Mouse (Mus musculus) hindbrain, postnatal 0 days (tissue): ENCODE data around the gene Grik2. TPM values are rescaled to one million over a fixed set of nuclear protein-coding genes. Genes with fewer than 3 reads are reported as not detected.
"Not testable (repeated sequence)": the region's sequence is repeated elsewhere in the genome, so short reads cannot be mapped to it uniquely, and the experiment has no call there.

Experiments
- ATAC-seq: fragments of 200-750 bp; cut with Nextera tagmentation; 2 replicates; pipeline ENCODE4 v1.8.0; 2017; ENCODE audit warnings: mild to moderate bottlenecking, moderate TSS enrichment, moderate library complexity
- DNase-seq: peaks from one replicate; pipeline ENCODE4 v3.0.0-alpha.2; 2015; ENCODE audit warnings: low spot score
- H3K27ac ChIP-seq: fragments of 300-500 bp; sonication (generic); 2 replicates; pipeline ENCODE4 v1.5.1; 2014; ENCODE audit warnings: mild to moderate bottlenecking
- H3K27me3 ChIP-seq: fragments of 300-500 bp; sonication (generic); 2 replicates; pipeline ENCODE4 v1.6.1; 2014; ENCODE audit warnings: low read length, mixed read lengths; ENCODE audit not compliant: insufficient read depth
- H3K36me3 ChIP-seq: fragments of 300-500 bp; sonication (generic); 2 replicates; pipeline ENCODE4 v1.6.1; 2014; ENCODE audit warnings: low read length, mixed read lengths; ENCODE audit not compliant: insufficient read depth
- H3K4me1 ChIP-seq: fragments of 300-500 bp; sonication (generic); 2 replicates; pipeline ENCODE4 v1.6.1; 2014; ENCODE audit warnings: antibody characterized with exemption, low read length, mixed read lengths; ENCODE audit not compliant: insufficient read depth
- H3K4me2 ChIP-seq: fragments of 300-500 bp; sonication (generic); 2 replicates; pipeline ENCODE4 v1.6.1; 2014; ENCODE audit warnings: low read depth, mild to moderate bottlenecking, low read length, moderate library complexity, mixed read lengths
- H3K4me3 ChIP-seq: fragments of 300-500 bp; sonication (generic); 2 replicates; pipeline ENCODE4 v1.5.1; 2014; ENCODE audit warnings: low read length
- H3K9ac ChIP-seq: fragments of 300-500 bp; sonication (generic); replicated peaks from 2 replicates; pipeline ENCODE4 v1.6.1; 2014; ENCODE audit warnings: mild to moderate bottlenecking, low read length, moderate library complexity, mixed read lengths
- H3K9me3 ChIP-seq: fragments of 300-500 bp; sonication (generic); 2 replicates; pipeline ENCODE4 v1.6.1; 2016; ENCODE audit warnings: low read length, mixed read lengths
- CTCF ChIP-seq: IDR thresholded peaks from 2 replicates; pipeline ENCODE4 v1.5.1; 2016; ENCODE audit warnings: antibody characterized with exemption, control low read depth, low read depth
- WGBS: fragments of 180-500 bp; shearing (Covaris S2); extraction: QIAGEN DNeasy Blood & Tissue Kit; methylation state at CpG from one replicate; pipeline ENCODE4 v1.1.7; 2014; 5-methylcytosine and 5-hydroxymethylcytosine counted together
- polyA plus RNA-seq: library from polyadenylated mRNA; unstranded; fragments of >200 nt; fragmentation: Nextera tagmentation; extraction: Ambion mirVana; gene quantifications from 2 replicates; pipeline ENCODE4 v1.2.1, GENCODE M21; 2015
- total RNA-seq: library from RNA; depleted of rRNA; stranded (reverse); fragments of >200 nt; gene quantifications from 2 replicates; pipeline ENCODE4 v1.2.3, GENCODE M21; 2014

Grik2 gene
- total and polyA plus RNA-seq, 2 experiments from 2014 or later: 24.9 to 120 TPM

- no peak overlapping the region for H3K27ac ChIP-seq
- no peaks in the 10 kb centered on the region for H3K36me3 ChIP-seq
- no peaks in the 10 kb centered on the region for H3K9me3 ChIP-seq
- DNase-seq: no peak
- ATAC-seq: no peak
- H3K27me3 ChIP-seq: no peaks in the 10 kb centered on the region
- WGBS: 85% methylated on average over 2 of the region's 2 CpGs
- no peak overlapping the region for H3K4me3 ChIP-seq
- TF ChIP-seq CTCF: no peak
- no peak overlapping the region for H3K9ac ChIP-seq
- no peak overlapping the region for H3K4me2 ChIP-seq
- H3K4me1 ChIP-seq: no peaks in the 10 kb centered on the region
Observed at GRCm38 (mm10) chr10:49432825-49433224, 355.7 kb downstream of the Grik2 start.

DNA sequence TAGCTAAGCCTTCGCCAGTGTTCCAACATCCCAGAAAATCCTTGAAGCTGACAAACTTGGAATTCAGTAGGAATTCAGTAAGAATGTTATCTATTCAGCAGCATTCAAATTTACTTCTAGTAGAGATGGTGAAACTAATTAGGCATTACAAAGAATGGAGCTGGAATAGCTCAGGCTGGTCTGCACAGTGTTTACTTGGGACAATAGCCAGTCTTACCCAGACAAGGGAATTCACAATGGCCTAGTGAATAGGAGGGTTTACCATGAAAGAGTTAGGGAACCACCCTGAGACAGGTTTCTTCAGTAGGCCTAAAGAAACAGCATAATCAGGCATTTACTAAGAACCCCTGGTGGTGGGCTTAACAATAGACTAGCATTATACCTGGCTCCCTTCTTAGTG lies 371.4 kb downstream of the Grik2 start:
- 76% methylated on average over 1 of the region's 1 CpGs for WGBS
- not testable (repeated sequence) for H3K4me2 ChIP-seq, H3K27me3 ChIP-seq, ATAC-seq, H3K4me1 ChIP-seq, H3K4me3 ChIP-seq, H3K9ac ChIP-seq, H3K36me3 ChIP-seq, DNase-seq, H3K9me3 ChIP-seq, H3K27ac ChIP-seq

DNA sequence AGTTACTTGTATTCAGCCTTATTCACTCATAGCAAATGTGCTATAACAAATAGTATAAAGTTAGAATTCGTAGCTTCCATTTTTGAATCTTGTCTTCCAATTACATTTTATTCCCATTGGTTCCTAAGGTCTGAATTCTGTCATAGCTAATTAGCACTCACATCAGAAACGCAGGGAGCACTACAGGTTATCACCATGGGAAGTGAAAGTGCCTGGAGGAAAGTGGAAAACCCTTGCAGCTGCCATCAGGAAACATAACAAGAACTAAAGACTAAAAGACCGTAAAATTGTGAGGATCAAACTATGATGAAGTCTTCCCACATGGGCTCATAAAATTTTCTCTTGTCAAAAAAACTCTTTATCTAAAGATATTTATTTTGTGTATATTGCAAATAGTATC lies 405.6 kb downstream of the Grik2 start:
- Histone ChIP-seq H3K27ac (no peak overlapping the region), H3K4me2 (no peak overlapping the region), H3K27me3 (no peaks in the 10 kb centered on the region), H3K36me3 (no peaks in the 10 kb centered on the region), H3K4me1 (no peaks in the 10 kb centered on the region), H3K9ac (no peak overlapping the region), H3K4me3 (no peak overlapping the region), H3K9me3 (no peaks in the 10 kb centered on the region)
- 47% methylated on average over 3 of the region's 3 CpGs for WGBS
- ATAC-seq: no peak
- peak; percentile 43 for DNase-seq
- TF ChIP-seq CTCF: no peak

DNA sequence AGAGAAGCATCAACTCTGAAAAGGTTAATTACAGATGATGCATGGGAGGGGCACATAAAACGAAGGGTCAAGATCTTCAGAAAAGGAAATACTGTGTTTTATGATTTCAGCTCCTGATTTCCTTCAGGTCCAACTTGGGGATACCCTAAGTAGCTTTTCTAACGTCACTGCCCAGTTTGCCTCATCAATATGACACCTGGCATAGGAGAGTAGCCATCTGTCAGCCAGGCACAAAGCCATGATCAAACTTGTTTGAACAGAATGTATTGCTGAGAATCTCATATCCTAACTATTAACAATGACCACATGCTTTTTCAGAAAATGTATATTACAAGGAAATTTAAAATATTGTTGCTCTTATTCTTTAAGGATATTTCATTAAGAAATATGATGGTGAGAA lies 406.7 kb downstream of the Grik2 start:
- DNase-seq: peak; percentile 61
- Histone ChIP-seq H3K9me3 (no peaks in the 10 kb centered on the region), H3K27ac (no peak overlapping the region), H3K4me3 (no peak overlapping the region), H3K36me3 (no peaks in the 10 kb centered on the region), H3K27me3 (no peaks in the 10 kb centered on the region), H3K9ac (no peak overlapping the region), H3K4me2 (no peak overlapping the region), H3K4me1 (no peaks in the 10 kb centered on the region)
- TF ChIP-seq CTCF: no peak
- 43% methylated on average over 2 of the region's 2 CpGs for WGBS
- ATAC-seq: peak; percentile 53; the same call in 1 of the 2 replicates

DNA sequence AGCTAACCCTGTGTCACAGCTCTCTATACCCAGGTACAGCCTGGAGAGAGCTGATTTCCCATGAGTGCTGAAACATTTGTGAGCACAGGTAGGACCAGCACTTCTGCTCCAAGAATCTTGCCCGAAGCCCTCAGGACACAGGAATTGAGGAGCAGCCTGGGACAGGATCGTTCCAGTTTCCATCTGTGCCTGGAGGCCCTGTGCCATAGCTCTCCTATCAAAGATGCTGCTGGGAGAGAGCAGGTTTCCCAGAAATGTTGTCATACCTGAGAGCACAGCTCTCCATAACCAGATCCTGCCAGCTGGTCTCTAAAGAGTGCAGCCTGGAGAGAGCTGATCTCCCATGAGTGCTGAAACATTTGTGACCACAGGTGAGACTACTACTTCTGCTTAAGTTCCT lies 420.0 kb downstream of the Grik2 start:
- no peaks in the 10 kb centered on the region for H3K27me3 ChIP-seq
- no peak overlapping the region for H3K4me2 ChIP-seq
- no peak for TF ChIP-seq CTCF
- no peaks in the 10 kb centered on the region for H3K4me1 ChIP-seq
- H3K36me3 ChIP-seq: no peaks in the 10 kb centered on the region
- no peak overlapping the region for H3K9ac ChIP-seq
- WGBS: 65% methylated on average over 2 of the region's 2 CpGs
- ATAC-seq (no peak), DNase-seq (no peak)
- H3K9me3 ChIP-seq: no peaks in the 10 kb centered on the region
- H3K27ac ChIP-seq: no peak overlapping the region
- H3K4me3 ChIP-seq: no peak overlapping the region

- no peaks in the 10 kb centered on the region for H3K27me3 ChIP-seq
- no peak overlapping the region for H3K4me2 ChIP-seq
- no peak overlapping the region for H3K9ac ChIP-seq
- H3K4me1 ChIP-seq: no peaks in the 10 kb centered on the region
- no peaks in the 10 kb centered on the region for H3K9me3 ChIP-seq
- TF ChIP-seq CTCF: no peak
- no peak overlapping the region for H3K4me3 ChIP-seq
- no peak for DNase-seq
- H3K27ac ChIP-seq: no peak overlapping the region
- ATAC-seq: no peak; the same call in 1 of the 2 replicates
- no peaks in the 10 kb centered on the region for H3K36me3 ChIP-seq
Observed at GRCm38 (mm10) chr10:49365262-49365661, 423.3 kb downstream of the Grik2 start.

DNA sequence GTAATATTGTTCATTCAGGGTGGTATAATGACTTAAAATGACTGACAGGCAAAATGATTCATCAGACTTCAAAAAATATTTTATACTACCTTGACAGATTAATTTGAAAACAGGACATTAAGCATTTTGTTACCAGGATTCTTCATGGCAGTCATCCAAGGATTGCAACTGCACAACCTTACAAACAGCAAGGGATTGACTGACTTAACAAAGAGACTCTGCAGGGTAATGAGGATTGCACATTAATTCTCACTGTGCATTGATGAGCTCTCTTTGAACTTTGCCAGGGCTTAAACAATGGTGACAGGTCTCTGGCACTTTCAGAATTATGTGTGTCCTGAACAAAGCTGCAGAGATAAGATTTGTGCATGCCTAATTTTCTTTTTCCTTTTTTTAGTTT lies 466.2 kb downstream of the Grik2 start:
- Histone ChIP-seq H3K4me3 (no peak overlapping the region), H3K9ac (no peak overlapping the region), H3K4me1 (no peaks in the 10 kb centered on the region), H3K36me3 (no peaks in the 10 kb centered on the region), H3K27ac (no peak overlapping the region), H3K4me2 (no peak overlapping the region), H3K9me3 (no peaks in the 10 kb centered on the region), H3K27me3 (no peaks in the 10 kb centered on the region)
- TF ChIP-seq CTCF: no peak
- ATAC-seq (peak; percentile 78), DNase-seq (peak; percentile 67)

- H3K4me2 ChIP-seq: no peak overlapping the region
- H3K9ac ChIP-seq: no peak overlapping the region
- no peak overlapping the region for H3K27ac ChIP-seq
- H3K9me3 ChIP-seq: no peaks in the 10 kb centered on the region
- ATAC-seq (no peak), DNase-seq (no peak)
- 73% methylated on average over 2 of the region's 2 CpGs for WGBS
- no peaks in the 10 kb centered on the region for H3K4me1 ChIP-seq
- no peaks in the 10 kb centered on the region for H3K36me3 ChIP-seq
- H3K4me3 ChIP-seq: no peak overlapping the region
- TF ChIP-seq CTCF: no peak
- no peaks in the 10 kb centered on the region for H3K27me3 ChIP-seq
Observed at GRCm38 (mm10) chr10:49319880-49320279, 468.7 kb downstream of the Grik2 start.
